Mouse (Mus musculus) embryonic facial prominence, embryonic 10.5 days (tissue): ENCODE results near the gene Synm. TPM values are rescaled to one million over a fixed set of nuclear protein-coding genes. Genes with fewer than 3 reads are reported as not detected.

Experiments used
- DNase-seq: peaks from one replicate; pipeline ENCODE4 v3.0.0-alpha.2; 2017; ENCODE audit warnings: low spot score
- H3K27ac ChIP-seq: fragments of 300-500 bp; sonication (generic); replicated peaks from 2 replicates; pipeline ENCODE4 v1.5.1; 2016; ENCODE audit warnings: mild to moderate bottlenecking
- H3K27me3 ChIP-seq: fragments of 300-500 bp; sonication (generic); replicated peaks from 2 replicates; pipeline ENCODE4 v1.6.1; 2016; ENCODE audit warnings: low read depth, mild to moderate bottlenecking; ENCODE audit not compliant: poor library complexity, severe bottlenecking
- H3K36me3 ChIP-seq: fragments of 300-500 bp; sonication (generic); replicated peaks from 2 replicates; pipeline ENCODE4 v1.6.1; 2016; ENCODE audit warnings: mild to moderate bottlenecking, moderate library complexity
- H3K4me1 ChIP-seq: fragments of 300-500 bp; sonication (generic); 2 replicates; pipeline ENCODE4 v1.6.1; 2016
- H3K4me3 ChIP-seq: fragments of 300-500 bp; sonication (generic); 2 replicates; pipeline ENCODE4 v1.5.1; 2016; ENCODE audit warnings: mild to moderate bottlenecking, moderate library complexity
- H3K9me3 ChIP-seq: fragments of 300-500 bp; sonication (generic); 2 replicates; pipeline ENCODE4 v1.6.1; 2016; ENCODE audit warnings: mild to moderate bottlenecking
- WGBS: fragments of 180-500 bp; shearing (Covaris S2); methylation state at CpG from one replicate; pipeline ENCODE4 v1.1.7; 2016; 5-methylcytosine and 5-hydroxymethylcytosine counted together
- polyA plus RNA-seq: library from polyadenylated mRNA; unstranded; fragments of >200 nt; fragmentation: Nextera tagmentation; extraction: Ambion mirVana; gene quantifications from 2 replicates; pipeline ENCODE4 v1.2.1, GENCODE M21; 2016

Synm gene
- polyA plus RNA-seq, result 2.1 and 2.9 TPM in 2 replicates

- peaks cover 51% of the 10 kb centered on the region for H3K27me3 ChIP-seq
- no peaks in the 10 kb centered on the region for H3K9me3 ChIP-seq
- H3K36me3 ChIP-seq, result no peaks in the 10 kb centered on the region
- peak; percentile 95 for DNase-seq
- peak within 1 kb of the TSS; percentile 74 for H3K4me3 ChIP-seq
- H3K27ac ChIP-seq, result peak within 1 kb of the TSS; percentile 65
- H3K4me1 ChIP-seq, result peaks cover 28% of the 10 kb centered on the region
- under 1% methylated on average over 37 of the region's 37 CpGs for WGBS
These were observed at the start of gene Synm for GRCm38 (mm10) chr7:67759629-67759995. Gene Synm (minus strand): TSS chr7:67759742.

GRCm38 (mm10) chr7:67803857-67804215, 44.3 kb upstream of the Synm start:
- peak overlapping the region; percentile 56 for H3K4me3 ChIP-seq
- peaks cover 22% of the 10 kb centered on the region for H3K27me3 ChIP-seq
- H3K4me1 ChIP-seq, result peaks cover 17% of the 10 kb centered on the region
- no peak for DNase-seq
- WGBS, result 23% methylated on average over 13 of the region's 13 CpGs
- H3K27ac ChIP-seq, result peak overlapping the region; percentile 78
- no peaks in the 10 kb centered on the region for H3K9me3 ChIP-seq
- H3K36me3 ChIP-seq, result no peaks in the 10 kb centered on the region

GRCm38 (mm10) chr7:67803015-67803856, 43.7 kb upstream of the Synm start:
- Histone ChIP-seq H3K27ac (peak overlapping the region; percentile 78), H3K4me3 (peak overlapping the region; percentile 56), H3K27me3 (peaks cover 22% of the 10 kb centered on the region), H3K4me1 (peaks cover 17% of the 10 kb centered on the region), H3K9me3 (no peaks in the 10 kb centered on the region), H3K36me3 (no peaks in the 10 kb centered on the region)
- 14% methylated on average over 28 of the region's 28 CpGs for WGBS
- peak; percentile 92 for DNase-seq

DNA sequence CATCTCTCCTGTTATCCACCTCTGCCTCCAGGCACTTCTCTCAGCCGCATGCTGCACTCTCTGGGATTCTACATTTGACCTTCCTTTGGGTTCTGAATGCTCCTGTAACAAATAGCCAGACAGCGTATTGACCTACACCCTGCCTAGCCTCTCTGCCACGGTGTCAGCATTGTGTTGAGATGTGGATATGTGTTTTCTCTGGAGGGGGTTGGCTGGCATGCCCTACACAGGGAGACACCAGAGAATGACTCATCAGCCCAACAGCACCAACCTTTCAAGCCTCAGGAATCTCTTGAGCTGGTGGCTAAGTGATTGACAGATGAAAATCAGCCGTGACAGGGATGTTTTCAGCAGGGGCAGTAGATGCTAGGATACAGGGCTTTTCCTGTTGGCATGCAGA, 41.5 kb upstream of the Synm start:
- WGBS, result 55% methylated on average over 4 of the region's 4 CpGs
- Histone ChIP-seq H3K27ac (no peak overlapping the region), H3K27me3 (peaks cover 22% of the 10 kb centered on the region), H3K4me1 (peaks cover 21% of the 10 kb centered on the region), H3K4me3 (no peak overlapping the region), H3K36me3 (no peaks in the 10 kb centered on the region), H3K9me3 (no peaks in the 10 kb centered on the region)
- DNase-seq, result no peak

DNA sequence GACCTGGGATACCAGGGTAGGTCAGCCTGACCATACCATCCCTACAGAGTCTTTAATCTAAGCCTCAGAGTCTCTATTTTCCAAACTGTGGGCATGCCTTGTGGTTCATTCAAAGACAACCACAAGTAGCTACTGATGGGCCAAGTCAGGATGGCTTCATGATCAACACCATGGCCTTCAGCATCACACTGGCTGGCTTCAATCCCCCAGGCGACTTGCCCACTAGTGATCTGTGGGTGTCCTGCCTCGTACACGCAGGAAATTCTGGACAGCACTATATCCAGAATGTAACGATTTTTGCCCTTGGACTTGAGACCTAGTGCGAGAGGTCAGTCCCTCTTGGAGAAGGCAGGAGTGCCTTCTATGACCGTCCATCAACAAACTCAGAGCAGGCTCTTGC, 41.0 kb upstream of the Synm start:
- H3K9me3 ChIP-seq, result no peaks in the 10 kb centered on the region
- H3K27ac ChIP-seq, result no peak overlapping the region
- WGBS, result 90% methylated on average over 6 of the region's 6 CpGs

DNA sequence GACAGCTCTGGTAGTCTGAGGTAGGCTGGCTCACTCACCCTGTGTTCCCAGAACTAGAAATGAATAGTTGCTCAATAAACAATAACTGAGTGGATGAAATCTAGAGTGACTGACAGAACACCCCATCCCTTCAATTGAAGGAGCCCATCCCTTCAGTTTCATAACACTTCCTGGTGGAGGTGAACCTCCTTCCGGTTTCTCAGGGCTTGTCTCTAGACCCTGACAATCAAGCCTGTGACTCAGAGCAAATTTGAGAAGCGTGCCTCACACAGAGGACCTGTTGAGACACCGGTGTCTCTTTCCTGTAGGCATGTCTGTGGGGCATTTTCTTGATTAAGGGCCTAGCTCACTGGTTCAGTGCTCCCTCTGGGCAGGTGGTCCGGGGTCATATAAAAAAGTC, 38.9 kb upstream of the Synm start:
- Histone ChIP-seq H3K9me3 (peaks cover 4% of the 10 kb centered on the region; the same call in 1 of the 2 replicates), H3K4me3 (no peak overlapping the region), H3K27me3 (0 out of 2 replicates have a peak, but pooled peaks cover 12% of the 10 kb centered on the region), H3K4me1 (peaks cover 11% of the 10 kb centered on the region), H3K27ac (no peak overlapping the region), H3K36me3 (no peaks in the 10 kb centered on the region)
- 84% methylated on average over 4 of the region's 4 CpGs for whole genome bisulfite sequencing
- DNase-seq, result no peak

More for the DNA sequence above, 41.0 kb upstream of the Synm start:
- peaks cover 21% of the 10 kb centered on the region for H3K4me1 ChIP-seq
- peaks cover 22% of the 10 kb centered on the region for H3K27me3 ChIP-seq
- no peak overlapping the region for H3K4me3 ChIP-seq
- H3K36me3 ChIP-seq, result no peaks in the 10 kb centered on the region
- DNase-seq, result no peak

- Histone ChIP-seq H3K9me3 (peaks cover 4% of the 10 kb centered on the region; the same call in 1 of the 2 replicates), H3K27me3 (no peaks in the 10 kb centered on the region), H3K27ac (no peak overlapping the region), H3K36me3 (no peaks in the 10 kb centered on the region), H3K4me1 (peaks cover 12% of the 10 kb centered on the region), H3K4me3 (no peak overlapping the region)
- DNase-seq, result no peak
- 49% methylated on average over 8 of the region's 8 CpGs for WGBS
These were observed 37.5 kb upstream of the Synm start for GRCm38 (mm10) chr7:67797065-67797464.

GRCm38 (mm10) chr7:67793449-67793848, 33.9 kb upstream of the Synm start:
- H3K4me1 ChIP-seq, result peaks cover 16% of the 10 kb centered on the region
- H3K27ac ChIP-seq, result no peak overlapping the region
- H3K4me3 ChIP-seq, result no peak overlapping the region
- 73% methylated on average over 7 of the region's 7 CpGs for WGBS
- H3K36me3 ChIP-seq, result no peaks in the 10 kb centered on the region
- 0 out of 2 replicates have a peak, but pooled peaks cover 9% of the 10 kb centered on the region for H3K27me3 ChIP-seq
- DNase-seq, result no peak
- H3K9me3 ChIP-seq, result peaks cover 4% of the 10 kb centered on the region; the same call in 1 of the 2 replicates

GRCm38 (mm10) chr7:67791256-67791655, 31.7 kb upstream of the Synm start:
- Histone ChIP-seq H3K36me3 (no peaks in the 10 kb centered on the region), H3K27me3 (0 out of 2 replicates have a peak, but pooled peaks cover 9% of the 10 kb centered on the region), H3K4me3 (no peak overlapping the region), H3K27ac (no peak overlapping the region), H3K4me1 (peaks cover 12% of the 10 kb centered on the region), H3K9me3 (peaks cover 4% of the 10 kb centered on the region; the same call in 1 of the 2 replicates)
- WGBS, result 53% methylated on average over 7 of the region's 7 CpGs
- DNase-seq, result no peak

DNA sequence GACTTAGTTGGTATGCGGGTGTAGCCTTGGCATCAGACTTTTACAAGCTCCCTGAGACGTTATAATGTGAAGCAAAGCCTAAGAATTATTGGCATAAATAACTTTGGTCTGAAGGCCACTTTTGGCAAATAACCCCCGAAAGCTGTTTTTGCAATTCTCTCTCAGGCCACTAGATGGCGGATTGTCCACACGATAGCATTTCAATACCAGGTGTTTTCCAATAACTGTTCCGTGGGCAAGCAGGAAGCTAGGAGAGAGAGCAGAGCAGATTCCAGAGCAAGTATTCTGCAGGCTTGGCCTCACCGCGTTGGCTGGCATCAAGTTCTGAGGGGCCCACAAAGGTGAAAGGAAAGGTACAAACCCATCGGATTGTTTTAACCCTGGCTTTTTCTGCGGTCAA, 29.2 kb upstream of the Synm start:
- peaks cover 12% of the 10 kb centered on the region for H3K4me1 ChIP-seq
- H3K27me3 ChIP-seq, result 0 out of 2 replicates have a peak, but pooled peaks cover 9% of the 10 kb centered on the region
- H3K9me3 ChIP-seq, result no peaks in the 10 kb centered on the region
- 15% methylated on average over 10 of the region's 10 CpGs for WGBS
- H3K4me3 ChIP-seq, result no peak overlapping the region
- H3K27ac ChIP-seq, result 0 out of 2 replicates have a peak overlapping the region, but pooled peaks have one; percentile 10
- no peaks in the 10 kb centered on the region for H3K36me3 ChIP-seq
- DNase-seq, result peak; percentile 77

DNA sequence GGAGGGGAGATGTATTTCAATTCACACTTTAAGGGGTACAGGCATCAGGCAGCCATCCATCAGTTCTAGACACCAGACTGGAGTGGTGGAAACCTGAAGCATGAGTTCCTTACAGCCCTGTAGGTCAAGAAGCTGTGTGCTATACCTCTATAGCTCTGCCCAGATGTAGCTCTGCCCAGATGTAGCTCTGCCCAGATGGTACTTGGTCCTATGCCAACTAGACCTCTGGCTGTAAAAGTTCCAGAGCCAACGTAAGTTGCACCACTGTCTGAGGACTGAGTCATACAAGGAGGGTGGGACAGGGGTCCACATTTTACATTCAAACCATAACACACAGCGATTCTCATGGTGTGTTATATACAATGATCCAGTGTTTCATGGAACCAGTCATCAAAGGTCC, 28.3 kb upstream of the Synm start:
- 0 out of 2 replicates have a peak, but pooled peaks cover 9% of the 10 kb centered on the region for H3K27me3 ChIP-seq
- H3K36me3 ChIP-seq, result no peaks in the 10 kb centered on the region
- WGBS, result 74% methylated on average over 2 of the region's 2 CpGs
- peaks cover 8% of the 10 kb centered on the region for H3K4me1 ChIP-seq
- DNase-seq, result no peak
- H3K9me3 ChIP-seq, result no peaks in the 10 kb centered on the region
- no peak overlapping the region for H3K27ac ChIP-seq
- H3K4me3 ChIP-seq, result no peak overlapping the region

DNA sequence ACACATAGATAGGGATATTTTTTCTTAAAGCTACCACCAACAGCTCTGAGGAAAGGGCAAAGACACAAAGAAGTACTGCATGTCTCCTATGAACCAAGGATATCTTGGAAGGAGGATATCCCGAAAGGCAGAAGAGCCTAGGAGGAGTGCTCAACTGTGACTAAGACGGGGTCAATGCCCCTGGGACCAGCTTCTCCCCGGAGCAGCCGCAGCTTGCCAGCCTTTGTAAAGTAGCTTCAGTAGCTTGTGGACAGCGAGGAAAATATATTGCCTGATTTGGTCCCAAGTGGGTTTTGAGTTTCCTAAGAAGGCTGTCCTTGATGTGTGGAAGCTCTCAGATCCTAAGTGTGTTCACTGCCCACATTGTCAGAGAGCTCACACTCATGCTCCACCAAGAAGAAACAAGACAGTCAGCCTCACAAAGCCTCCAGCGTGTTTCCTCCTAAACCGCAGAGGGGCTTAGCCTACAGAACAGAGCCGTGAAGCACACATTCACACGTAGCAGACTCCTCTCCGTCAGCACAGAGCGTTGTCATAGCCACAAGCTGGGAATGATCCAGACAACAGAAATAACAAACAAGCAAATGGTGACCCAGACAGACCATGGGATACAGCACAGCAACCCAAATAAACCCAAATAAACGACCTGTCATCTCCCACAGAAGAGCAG, 17.2 kb upstream of the Synm start:
- Histone ChIP-seq H3K4me3 (no peak overlapping the region), H3K36me3 (no peaks in the 10 kb centered on the region), H3K4me1 (peaks cover 6% of the 10 kb centered on the region; the same call in 1 of the 2 replicates), H3K27me3 (no peaks in the 10 kb centered on the region), H3K27ac (no peak overlapping the region), H3K9me3 (no peaks in the 10 kb centered on the region)
- 64% methylated on average over 12 of the region's 12 CpGs for WGBS
- no peak for DNase-seq
